Mouse (Mus musculus) liver, postnatal 0 days (tissue): Measurements from ENCODE around the gene Xpc. TPM values are rescaled to one million over a fixed set of nuclear protein-coding genes. Genes with fewer than 3 reads are reported as not detected.

Experiments
- ATAC-seq: fragments of 200-750 bp; cut with Nextera tagmentation; 2 replicates; pipeline ENCODE4 v1.8.0; 2017; ENCODE audit warnings: mild to moderate bottlenecking, moderate library complexity
- DNase-seq: peaks from one replicate; pipeline ENCODE4 v3.0.0-alpha.2; 2016
- H3K27ac ChIP-seq: fragments of 300-500 bp; sonication (generic); 2 replicates; pipeline ENCODE4 v1.5.1; 2014; ENCODE audit warnings: antibody characterized with exemption, moderate library complexity, mild to moderate bottlenecking, low read depth
- H3K27me3 ChIP-seq: fragments of 300-500 bp; sonication (generic); 2 replicates; pipeline ENCODE4 v1.6.1; 2014; ENCODE audit warnings: low read length, control low read depth, mixed read lengths; ENCODE audit not compliant: insufficient read depth
- H3K36me3 ChIP-seq: fragments of 300-500 bp; sonication (generic); replicated peaks from 2 replicates; pipeline ENCODE4 v1.6.1; 2014; ENCODE audit warnings: mild to moderate bottlenecking, control low read depth, low read length, moderate library complexity, mixed read lengths; ENCODE audit not compliant: insufficient read depth
- H3K4me1 ChIP-seq: fragments of 300-500 bp; sonication (generic); 2 replicates; pipeline ENCODE4 v1.6.1; 2014; ENCODE audit warnings: antibody characterized with exemption, mild to moderate bottlenecking, control low read depth; ENCODE audit not compliant: insufficient read depth
- H3K4me2 ChIP-seq: fragments of 300-500 bp; sonication (generic); 2 replicates; pipeline ENCODE4 v1.6.1; 2014; ENCODE audit warnings: low read depth, mild to moderate bottlenecking, low read length, moderate library complexity, mixed read lengths
- H3K4me3 ChIP-seq: fragments of 300-500 bp; sonication (generic); 2 replicates; pipeline ENCODE4 v1.5.1; 2014; ENCODE audit warnings: low read depth, low read length
- H3K9ac ChIP-seq: fragments of 300-500 bp; sonication (generic); replicated peaks from 2 replicates; pipeline ENCODE4 v1.6.1; 2014; ENCODE audit warnings: mild to moderate bottlenecking, moderate library complexity
- H3K9me3 ChIP-seq: fragments of 300-500 bp; sonication (generic); 2 replicates; pipeline ENCODE4 v1.6.1; 2016; ENCODE audit warnings: mild to moderate bottlenecking, control low read depth, low read length, mixed read lengths
- CTCF ChIP-seq: sonication (generic); IDR thresholded peaks from 2 replicates; pipeline ENCODE4 v1.5.1; 2016; ENCODE audit warnings: antibody characterized with exemption, low read depth
- EP300 ChIP-seq: IDR thresholded peaks from 2 replicates; pipeline ENCODE4 v1.6.1; 2016; ENCODE audit warnings: antibody characterized with exemption, low read depth, mild to moderate bottlenecking
- WGBS: fragments of 180-500 bp; shearing (Covaris S2); extraction: QIAGEN DNeasy Blood & Tissue Kit; methylation state at CpG from one replicate; pipeline ENCODE4 v1.1.7; 2014; ENCODE audit not compliant: insufficient replicate concordance; 5-methylcytosine and 5-hydroxymethylcytosine counted together
- polyA plus RNA-seq: library from polyadenylated mRNA; unstranded; fragments of >200 nt; fragmentation: Nextera tagmentation; extraction: Ambion mirVana; gene quantifications from 2 replicates; pipeline ENCODE4 v1.2.1, GENCODE M21; 2015

Xpc gene
- polyA plus RNA-seq, 1 experiment from 2014 or later, result 6.3 TPM

DNA sequence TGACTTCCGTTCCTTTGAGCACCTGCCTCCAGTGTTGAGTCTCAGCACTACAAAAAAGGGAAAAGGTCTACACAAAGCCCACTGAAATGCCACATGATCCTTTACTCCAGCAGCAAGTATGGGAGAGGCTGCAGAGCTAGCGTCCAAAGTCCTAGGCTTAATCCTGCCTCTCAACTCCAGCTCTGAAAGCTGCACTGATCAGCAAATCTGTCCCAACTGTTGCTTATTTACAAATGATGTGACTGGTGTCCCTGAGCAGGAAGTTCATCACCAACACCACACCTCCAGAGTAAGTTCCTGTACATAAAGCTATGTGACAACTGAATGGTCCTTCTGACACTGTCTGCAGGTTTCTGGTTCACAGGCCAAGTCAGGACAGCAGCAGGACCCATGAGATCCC is 49.9 kb downstream of the Xpc start:
- peaks cover 15% of the 10 kb centered on the region for H3K36me3 ChIP-seq
- WGBS, result 76% methylated on average over 2 of the region's 2 CpGs
- H3K4me1 ChIP-seq, result no peaks in the 10 kb centered on the region
- no peak overlapping the region for H3K4me2 ChIP-seq
- ATAC-seq, result no peak
- H3K4me3 ChIP-seq, result no peak overlapping the region
- no peaks in the 10 kb centered on the region for H3K9me3 ChIP-seq
- TF ChIP-seq EP300, result no peak
- no peak for TF ChIP-seq CTCF
- H3K27ac ChIP-seq, result no peak overlapping the region
- no peak for DNase-seq
- no peaks in the 10 kb centered on the region for H3K27me3 ChIP-seq
- no peak overlapping the region for H3K9ac ChIP-seq

DNA sequence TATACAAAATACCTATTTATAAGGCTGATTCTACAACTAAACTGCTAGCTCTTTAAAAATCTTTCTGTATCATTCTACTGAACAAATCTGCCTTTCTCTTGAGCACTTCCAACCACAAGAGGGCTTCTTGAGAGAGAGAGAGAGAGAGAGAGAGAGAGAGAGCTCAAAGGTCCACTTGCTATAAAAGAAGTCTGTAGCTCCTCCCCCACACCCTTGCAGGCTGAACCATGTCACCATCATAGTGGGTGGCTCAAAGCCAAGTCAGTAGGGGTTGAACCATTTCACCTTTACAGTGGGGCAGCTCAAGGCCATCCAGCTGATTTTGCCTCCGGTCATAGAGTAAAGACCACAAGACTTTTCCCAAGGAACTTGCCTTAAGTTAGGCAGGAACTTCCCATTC is 56.2 kb downstream of the Xpc start:
- DNase-seq, result no peak
- 61% methylated on average over 1 of the region's 1 CpGs for WGBS

DNA sequence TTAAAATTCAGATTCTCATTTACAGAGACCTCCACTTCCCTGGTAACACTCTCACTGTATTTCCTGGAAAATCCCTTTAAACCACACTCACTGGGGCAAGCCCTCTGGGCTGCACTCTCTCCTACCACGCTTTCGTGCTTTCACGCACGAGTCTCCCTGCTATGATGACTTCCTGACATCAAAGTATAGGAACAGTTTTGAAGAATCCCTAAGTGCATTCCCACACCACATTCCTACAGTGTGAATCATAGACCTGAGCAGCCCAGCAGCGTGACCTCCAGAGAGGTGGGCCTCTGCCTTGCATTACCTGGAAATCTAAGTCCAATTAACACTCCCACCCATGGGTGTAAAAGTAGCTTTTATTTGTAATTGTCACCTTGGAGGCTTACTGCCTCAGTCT is 61.1 kb downstream of the Xpc start:
- Histone ChIP-seq H3K9me3 (no peaks in the 10 kb centered on the region), H3K4me2 (no peak overlapping the region), H3K4me3 (no peak overlapping the region), H3K9ac (no peak overlapping the region), H3K4me1 (no peaks in the 10 kb centered on the region), H3K36me3 (no peaks in the 10 kb centered on the region), H3K27me3 (no peaks in the 10 kb centered on the region), H3K27ac (no peak overlapping the region)
- TF ChIP-seq EP300, result no peak
- no peak for TF ChIP-seq CTCF
- DNase-seq (no peak), ATAC-seq (no peak)
- WGBS, result 58% methylated on average over 5 of the region's 5 CpGs

More for the DNA sequence above, 56.2 kb downstream of the Xpc start:
- H3K27ac ChIP-seq, result no peak overlapping the region
- H3K27me3 ChIP-seq, result no peaks in the 10 kb centered on the region
- no peak overlapping the region for H3K9ac ChIP-seq
- ATAC-seq, result 0 out of 2 replicates have a peak, but pooled peaks have one; percentile 29
- no peak overlapping the region for H3K4me3 ChIP-seq
- H3K4me2 ChIP-seq, result no peak overlapping the region
- TF ChIP-seq EP300, result no peak
- TF ChIP-seq CTCF, result 0 out of 2 replicates have a peak, but pooled peaks have one; percentile 3
- H3K9me3 ChIP-seq, result no peaks in the 10 kb centered on the region
- no peaks in the 10 kb centered on the region for H3K4me1 ChIP-seq
- H3K36me3 ChIP-seq, result no peaks in the 10 kb centered on the region; the same call in none of the 2 replicates

- Histone ChIP-seq H3K4me2 (no peak overlapping the region), H3K9ac (no peak overlapping the region), H3K36me3 (no peaks in the 10 kb centered on the region), H3K27ac (no peak overlapping the region), H3K27me3 (no peaks in the 10 kb centered on the region), H3K9me3 (no peaks in the 10 kb centered on the region), H3K4me3 (no peak overlapping the region), H3K4me1 (no peaks in the 10 kb centered on the region)
- ATAC-seq (no peak), DNase-seq (no peak)
- 45% methylated on average over 1 of the region's 1 CpGs for WGBS
- TF ChIP-seq EP300, result no peak
- no peak for TF ChIP-seq CTCF
Measured at GRCm38 (mm10) chr6:91452056-91452455, 63.6 kb downstream of the Xpc start.

DNA sequence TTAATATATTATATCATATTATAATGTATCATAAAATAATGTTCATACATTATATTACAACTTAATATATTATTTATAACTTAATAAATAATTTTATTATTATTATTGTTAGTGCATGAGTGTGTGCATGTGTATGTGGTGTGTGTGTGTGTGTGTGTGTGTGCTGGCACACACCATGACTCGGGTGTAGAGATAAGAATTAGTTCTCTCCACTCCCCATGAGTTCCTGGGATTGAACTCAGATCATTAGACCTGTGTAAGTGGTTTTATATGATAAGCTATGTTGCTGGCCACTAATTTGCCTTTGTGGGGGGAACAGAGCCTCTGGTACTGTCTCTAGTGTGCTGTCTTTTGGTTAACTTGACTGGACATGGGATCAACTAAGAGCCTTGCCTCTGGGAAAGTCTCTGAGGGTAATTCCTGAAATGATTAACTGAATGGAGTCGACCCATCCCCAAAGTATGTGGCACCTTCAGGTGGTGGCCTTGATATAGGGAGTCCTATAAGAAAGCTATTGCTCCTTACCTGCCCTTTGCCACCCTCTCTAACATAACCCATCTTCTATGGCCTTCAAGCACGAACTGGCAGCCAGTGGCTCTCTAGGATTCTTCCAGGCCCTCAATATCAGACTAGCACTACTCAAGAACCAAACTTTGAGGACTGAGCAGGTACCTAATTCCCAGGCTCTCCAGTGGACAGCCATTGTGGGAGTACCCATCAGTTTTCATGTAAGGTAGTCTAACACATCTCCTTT is 66.0 kb downstream of the Xpc start:
- DNase-seq, result no peak

GRCm38 (mm10) chr6:91445316-91445715 is 70.4 kb downstream of the Xpc start:
- no peak overlapping the region for H3K27ac ChIP-seq
- no peak overlapping the region for H3K9ac ChIP-seq
- no peaks in the 10 kb centered on the region for H3K36me3 ChIP-seq
- ATAC-seq (no peak), DNase-seq (no peak)
- WGBS, result 62% methylated on average over 3 of the region's 3 CpGs
- peaks cover 2% of the 10 kb centered on the region for H3K4me1 ChIP-seq
- TF ChIP-seq EP300 (no peak), CTCF (no peak)
- H3K27me3 ChIP-seq, result no peaks in the 10 kb centered on the region
- no peak overlapping the region for H3K4me2 ChIP-seq
- no peaks in the 10 kb centered on the region for H3K9me3 ChIP-seq
- no peak overlapping the region for H3K4me3 ChIP-seq

More for the DNA sequence above, 66.0 kb downstream of the Xpc start:
- H3K27me3 ChIP-seq, result no peaks in the 10 kb centered on the region
- no peak overlapping the region for H3K27ac ChIP-seq
- H3K4me2 ChIP-seq, result no peak overlapping the region
- no peak for TF ChIP-seq CTCF
- no peak for TF ChIP-seq EP300
- no peaks in the 10 kb centered on the region for H3K4me1 ChIP-seq
- no peak overlapping the region for H3K9ac ChIP-seq
- H3K9me3 ChIP-seq, result no peaks in the 10 kb centered on the region
- ATAC-seq, result peak; percentile 58
- H3K36me3 ChIP-seq, result no peaks in the 10 kb centered on the region
- no peak overlapping the region for H3K4me3 ChIP-seq
- WGBS, result 43% methylated on average over 3 of the region's 3 CpGs
